Mouse (Mus musculus) erythroblast, embryonic 14.5 days (primary cell): Measurements from ENCODE around the gene Tubb4b.

Experiments
- GATA1 ChIP-seq: IDR thresholded peaks from 2 replicates; pipeline ENCODE4 v1.6.1; 2012; ENCODE audit warnings: low read length, inconsistent platforms, mixed read lengths
- TAL1 ChIP-seq: IDR thresholded peaks from 3 replicates; pipeline ENCODE4 v1.6.1; 2012; ENCODE audit warnings: low read length, inconsistent platforms, mixed read lengths

GRCm38 (mm10) chr2:25271827-25272511, 47.5 kb upstream of the Tubb4b start, which contains the start of the genes Ssna1 and Anapc2:
- TF ChIP-seq TAL1: no peak
- TF ChIP-seq GATA1: no peak
